Mouse (Mus musculus): ENCODE data around the gene Ano9.

DNA sequence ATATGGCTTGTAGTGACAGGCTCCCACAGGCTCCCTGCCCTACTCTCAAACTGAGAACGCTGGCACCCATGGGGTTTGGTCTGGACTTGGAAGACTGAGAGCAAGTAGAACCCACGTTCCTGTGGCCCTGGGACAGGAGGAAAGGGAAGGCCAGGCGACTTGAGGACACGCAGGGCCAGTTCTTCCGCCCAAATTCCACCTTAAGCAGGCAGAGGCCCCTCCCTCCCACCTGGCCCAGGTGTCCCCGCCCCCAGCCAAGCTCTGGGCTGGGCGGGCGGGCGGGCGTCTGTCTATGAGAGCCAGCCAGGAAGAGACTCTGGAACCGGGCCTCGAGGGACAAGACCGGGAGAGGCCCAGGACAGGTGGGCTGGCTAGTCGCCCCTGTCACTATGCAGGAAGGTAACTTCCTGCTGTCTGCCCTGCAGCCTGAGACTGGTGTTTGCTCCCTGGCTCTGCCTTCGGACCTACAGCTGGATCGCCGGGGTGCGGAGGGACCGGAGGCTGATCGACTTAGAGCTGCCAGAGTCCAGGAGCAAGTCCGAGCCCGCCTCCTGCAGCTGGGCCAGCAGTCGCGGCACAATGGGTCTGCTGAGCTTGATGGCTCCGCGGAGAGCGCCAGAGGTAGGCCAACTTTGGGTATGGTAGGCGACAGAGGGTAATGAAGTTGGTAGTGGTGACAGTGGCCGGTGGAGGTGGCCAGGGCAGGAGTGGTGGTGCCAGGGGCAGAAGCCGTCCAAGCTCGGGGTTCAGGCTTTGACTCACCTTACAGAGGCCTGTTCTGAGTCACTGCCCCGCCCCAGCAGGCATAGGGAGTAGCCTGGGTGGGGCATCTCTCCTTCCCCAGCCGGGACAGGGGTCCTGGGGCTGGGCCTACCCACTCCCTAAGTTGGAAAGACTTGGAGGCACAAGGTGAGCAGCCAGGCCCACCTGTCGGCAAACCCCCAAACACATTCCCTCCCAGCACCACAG is 37.8 kb downstream of the Ano9 start:
- TF ChIP-seq CTCF (IDR thresholded peaks at IDR 0.05; ENCODE audit: low read depth) (no peak), EP300 (IDR thresholded peaks at IDR 0.05; ENCODE audit: low read depth) (no peak)
